Mouse (Mus musculus) right cerebral cortex, adult 2 months (tissue): ENCODE measurements around the gene Pkdcc.

Source experiments
- DNase-seq, 2 experiments: peaks; one replicate each; pipeline ENCODE4 v3.0.0; 2021 to 2022; ENCODE audit warnings: low spot score in 2 of 2

Gene Pkdcc

DNA sequence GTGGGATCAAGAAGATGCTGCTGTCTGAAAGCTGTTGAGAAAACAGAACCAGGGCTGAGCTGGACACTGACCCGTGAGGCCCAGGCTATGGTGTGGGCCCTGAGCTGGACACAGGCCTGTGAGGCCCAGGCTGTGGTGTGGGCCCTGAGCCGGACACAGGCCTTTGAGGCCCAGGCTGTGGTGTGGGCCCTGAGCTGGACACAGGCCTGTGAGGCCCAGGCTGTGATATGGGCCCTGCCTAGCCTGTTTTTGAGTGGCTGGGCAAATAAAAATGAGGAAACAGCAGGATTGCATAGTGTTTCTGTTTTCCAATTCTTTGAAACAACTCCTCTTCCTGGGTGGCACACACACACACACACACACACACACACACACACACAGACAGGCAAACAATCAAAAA lies 2.7 kb upstream of the Pkdcc start:
- no peak for DNase-seq

DNA sequence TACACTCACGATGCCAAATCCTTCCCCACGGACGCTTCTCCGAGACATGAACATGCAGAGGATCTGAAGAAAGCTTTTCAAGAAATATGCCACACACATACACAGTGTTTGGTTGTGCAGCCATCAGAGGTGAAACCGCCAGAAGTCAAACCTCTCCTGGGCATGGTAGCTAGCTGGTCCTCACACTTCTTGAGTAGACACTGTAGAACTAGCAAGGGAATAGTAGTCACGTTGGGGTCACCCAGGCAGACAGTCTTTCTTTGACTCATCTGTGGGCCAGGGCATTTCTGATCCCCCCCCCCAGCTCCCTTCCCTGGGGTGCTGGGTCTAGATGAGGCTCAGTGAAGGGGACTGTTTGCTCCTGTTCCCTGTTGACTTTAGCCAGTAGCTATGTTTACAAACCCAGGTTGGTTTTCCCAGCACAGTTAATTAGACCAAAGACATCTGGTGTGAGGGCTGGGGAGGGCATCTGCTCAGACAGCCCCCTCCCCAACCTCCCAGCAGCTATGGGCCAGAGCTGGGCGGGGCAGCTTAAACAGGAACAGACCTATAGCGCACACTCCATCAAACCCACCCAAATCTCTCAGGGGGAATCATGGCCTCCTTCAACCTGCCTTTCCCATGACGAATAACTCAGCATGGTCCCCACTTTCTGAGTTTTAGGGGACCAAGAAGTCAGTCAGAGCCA lies 1.7 kb upstream of the Pkdcc start:
- DNase-seq: no peak

DNA sequence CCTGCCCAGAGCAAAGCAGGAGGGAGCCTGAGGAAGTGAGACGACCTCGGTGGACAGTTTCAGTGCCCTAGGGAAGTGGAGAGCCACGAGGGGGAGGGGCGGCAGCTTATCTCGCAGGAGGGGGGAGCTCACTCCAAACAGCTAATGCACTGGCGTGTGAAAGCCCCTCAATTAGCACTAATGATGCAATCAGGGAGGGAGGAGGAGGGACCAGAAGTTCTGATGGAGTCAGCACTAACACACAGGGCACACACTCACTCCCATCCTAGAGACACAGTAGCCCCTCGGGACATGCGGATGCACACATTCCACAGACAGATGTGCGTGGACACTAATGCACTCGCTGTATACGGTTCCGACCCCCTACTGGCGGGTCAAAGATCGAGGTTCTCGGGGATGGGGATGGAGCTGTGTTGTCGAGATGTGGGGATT lies 915 bp upstream of the Pkdcc start:
- no peak for DNase-seq

DNA sequence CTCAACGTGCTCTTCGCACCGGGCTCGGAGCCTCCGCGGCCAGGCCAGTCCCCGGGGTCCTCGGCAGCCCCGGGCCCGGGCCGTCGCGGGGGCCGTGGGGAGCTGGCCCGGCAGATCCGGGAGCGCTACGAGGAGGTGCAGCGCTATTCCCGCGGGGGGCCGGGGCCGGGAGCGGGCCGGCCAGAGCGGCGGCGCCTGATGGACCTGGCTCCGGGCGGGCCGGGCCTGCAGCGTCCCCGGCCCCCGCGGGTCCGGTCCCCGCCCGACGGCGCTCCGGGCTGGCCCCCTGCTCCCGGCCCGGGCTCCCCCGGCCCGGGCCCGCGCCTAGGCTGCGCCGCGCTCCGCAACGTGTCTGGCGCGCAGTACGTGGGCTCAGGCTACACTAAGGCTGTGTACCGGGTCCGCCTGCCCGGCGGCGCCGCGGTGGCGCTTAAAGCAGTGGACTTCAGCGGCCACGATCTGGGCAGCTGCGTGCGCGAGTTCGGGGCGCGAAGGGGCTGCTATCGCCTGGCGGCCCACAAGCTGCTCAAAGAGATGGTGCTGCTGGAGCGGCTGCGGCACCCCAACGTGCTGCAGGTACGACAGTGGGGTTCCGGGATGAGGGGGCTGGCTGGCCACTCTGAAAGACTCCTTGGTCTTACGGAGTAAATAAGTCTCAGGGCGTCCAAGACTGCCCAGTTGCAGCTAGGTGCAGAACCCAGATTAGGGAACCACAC lies 595 bp downstream of the Pkdcc start:
- peak; percentile 33 to 54 for DNase-seq

DNA sequence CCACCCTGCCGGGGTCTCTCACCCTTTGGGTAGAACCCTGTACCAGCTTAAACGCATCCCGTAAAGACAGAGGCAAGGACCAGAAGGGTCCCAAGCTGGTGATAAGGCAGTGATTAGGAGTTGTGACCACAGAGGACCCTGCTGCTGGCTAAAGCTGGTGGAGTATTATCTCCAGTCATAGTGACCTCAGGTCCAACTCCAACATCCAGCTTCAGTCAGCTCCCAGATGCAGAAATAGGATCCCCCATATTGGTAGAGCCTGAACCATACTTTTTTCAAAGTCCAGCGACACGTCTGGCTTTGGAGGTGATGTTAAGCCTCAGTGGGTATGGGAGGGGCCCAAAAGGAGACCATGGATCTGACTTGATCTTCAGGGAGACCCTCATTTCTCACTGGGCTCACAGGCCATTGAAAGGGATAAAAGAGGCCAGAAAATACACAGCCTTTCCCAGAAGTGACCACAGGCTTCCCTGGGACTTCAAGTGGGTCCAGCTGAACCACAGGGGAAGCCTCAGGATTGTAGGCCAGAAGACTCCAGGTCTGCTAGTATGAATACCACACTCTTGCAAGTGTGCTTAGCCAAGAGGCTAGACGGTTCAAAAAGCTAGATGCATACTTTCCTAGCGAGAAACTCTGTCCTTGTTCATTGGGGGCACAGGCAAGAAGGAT lies 1.3 kb downstream of the Pkdcc start:
- no peak for DNase-seq

DNA sequence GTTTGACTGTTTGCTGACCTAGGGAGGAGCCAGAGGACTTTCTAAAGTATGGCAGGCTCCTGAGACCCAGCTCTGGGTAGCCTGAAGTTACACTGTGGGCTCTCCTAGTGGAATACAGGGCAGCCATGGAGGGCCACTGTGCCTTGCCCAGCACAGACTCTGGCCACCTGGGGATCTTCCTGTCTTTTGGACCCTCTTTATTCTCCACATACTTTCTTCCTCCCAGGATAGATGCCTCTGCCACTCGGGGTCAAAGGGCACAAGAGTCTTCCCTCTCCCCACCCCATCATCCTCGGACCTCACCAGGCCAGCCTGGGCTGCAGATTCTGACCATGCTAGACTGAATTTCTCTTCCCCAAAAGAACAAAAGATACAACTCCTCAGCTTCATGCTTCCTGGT lies 3.1 kb downstream of the Pkdcc start:
- DNase-seq: no peak

DNA sequence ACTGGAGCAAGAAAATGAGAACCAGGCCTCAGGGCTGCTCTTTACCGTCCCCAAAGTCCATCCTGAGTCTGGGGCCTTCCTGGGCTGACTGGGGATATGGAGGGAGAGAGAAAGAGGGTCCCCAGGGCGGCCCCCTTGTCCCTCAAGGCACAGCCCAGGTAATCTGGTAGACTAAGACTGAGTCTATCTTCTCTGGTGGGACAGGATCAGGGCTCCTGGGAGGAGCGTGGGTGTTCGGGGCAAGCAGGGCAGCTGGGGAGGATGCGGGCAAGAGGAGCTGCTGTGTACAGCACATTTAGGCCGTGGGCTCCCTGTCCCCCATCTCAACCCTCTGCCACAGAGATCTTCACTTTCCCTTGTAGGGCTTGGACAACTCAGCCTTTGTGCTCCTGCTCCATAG lies 3.6 kb downstream of the Pkdcc start:
- no peak for DNase-seq

DNA sequence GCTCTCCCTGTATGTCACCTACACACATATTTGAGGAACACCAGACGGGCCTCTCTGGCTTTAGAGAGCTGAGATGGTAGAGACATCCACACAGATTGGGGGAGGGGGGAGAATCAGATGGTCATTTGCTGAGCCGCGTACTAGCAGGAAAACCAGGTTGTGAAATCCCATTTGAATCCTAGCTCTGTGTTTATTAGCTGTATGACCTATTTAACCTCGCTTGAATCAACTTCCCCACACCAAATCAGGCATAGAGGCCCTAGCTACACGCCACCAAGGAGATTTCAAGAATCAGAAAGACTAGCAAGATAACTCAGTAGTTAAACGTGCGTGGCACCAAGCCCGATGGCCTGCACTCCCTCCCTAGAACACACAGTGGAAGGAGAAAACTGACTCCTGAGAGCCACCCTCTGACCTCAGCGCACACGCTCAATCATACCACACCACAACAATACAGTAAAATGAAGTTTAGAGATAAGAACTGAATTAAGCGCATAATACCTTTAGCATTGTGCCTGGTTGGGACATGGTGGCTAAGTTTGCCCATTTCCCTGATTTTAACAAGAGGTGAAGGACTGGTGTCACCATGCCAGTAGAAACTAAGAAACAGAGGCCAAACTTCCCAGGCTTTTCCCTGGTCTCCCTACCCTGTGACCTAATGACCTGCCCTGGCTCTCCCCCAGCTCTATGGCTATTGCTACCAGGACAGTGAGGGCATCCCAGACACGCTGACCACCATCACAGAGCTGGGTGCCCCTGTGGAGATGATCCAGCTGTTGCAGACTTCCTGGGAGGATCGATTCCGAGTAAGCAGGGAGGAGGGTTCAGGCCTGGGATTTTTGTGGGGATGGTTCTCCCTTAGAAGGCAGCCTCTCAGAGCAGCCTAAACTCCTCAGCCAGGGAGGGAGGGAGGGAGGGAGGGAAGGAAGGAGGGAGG lies 4.5 kb downstream of the Pkdcc start:
- no peak for DNase-seq

DNA sequence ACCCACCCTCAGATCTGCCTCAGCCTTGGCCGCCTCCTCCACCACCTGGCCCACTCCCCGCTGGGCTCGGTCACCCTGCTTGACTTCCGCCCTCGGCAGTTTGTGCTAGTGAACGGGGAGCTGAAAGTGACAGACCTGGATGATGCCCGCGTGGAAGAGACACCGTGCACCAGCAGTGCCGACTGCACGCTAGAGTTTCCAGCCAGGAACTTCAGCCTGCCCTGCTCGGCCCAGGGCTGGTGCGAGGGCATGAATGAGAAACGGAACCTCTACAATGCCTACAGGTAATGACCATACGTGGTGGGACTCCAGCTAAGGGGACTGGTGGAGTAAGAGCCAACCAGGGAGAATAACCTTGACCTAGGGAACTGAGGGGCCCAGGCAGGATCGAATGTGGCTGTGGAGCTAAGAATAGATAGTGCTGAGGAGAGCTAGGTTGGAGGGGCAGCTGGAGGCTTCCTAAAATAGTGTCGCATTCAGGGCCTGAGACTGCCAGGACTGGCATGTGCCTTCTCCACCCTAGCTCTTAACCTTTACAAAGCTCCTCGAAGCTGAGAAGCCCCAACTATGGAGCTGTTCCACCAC lies 6.0 kb downstream of the Pkdcc start:
- no peak for DNase-seq

DNA sequence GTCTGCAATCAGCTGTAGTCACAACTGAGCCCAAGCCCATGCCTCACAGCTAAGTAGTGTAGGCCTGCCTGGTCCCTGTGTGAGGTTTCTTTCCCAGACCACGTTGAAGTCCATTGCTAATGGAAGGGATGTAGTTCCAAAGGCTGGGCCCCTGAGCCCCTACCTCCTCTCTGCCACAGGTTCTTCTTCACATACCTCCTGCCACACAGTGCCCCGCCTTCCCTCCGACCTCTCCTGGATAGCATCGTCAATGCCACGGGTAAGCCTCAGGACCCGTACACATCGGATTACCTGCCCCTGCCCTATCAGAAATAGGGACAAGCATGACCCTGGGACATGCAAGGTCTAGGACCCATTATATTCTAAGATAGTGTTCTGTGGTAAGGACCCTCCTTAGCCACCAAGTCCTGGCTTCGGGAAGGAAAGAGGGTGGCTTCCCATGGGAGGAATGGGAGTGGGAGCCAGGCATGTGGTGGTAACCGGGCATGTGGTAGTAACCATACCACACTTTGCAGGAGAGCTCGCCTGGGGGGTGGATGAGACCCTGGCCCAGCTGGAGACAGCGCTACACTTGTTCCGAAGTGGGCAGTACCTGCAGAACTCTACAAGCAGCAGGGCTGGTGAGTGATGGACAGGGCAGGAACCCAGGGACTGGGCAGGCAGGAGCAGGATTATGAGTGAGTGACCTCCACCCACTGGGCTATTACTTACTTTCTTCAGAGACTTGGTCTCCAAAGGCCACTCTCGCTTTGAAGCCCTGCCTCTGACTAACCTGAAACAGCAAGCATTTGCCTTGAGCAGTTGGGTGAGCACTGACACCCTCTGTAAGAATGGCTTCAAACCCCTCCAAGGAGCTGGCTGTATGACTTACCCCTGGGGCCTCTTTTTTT lies 6.8 kb downstream of the Pkdcc start:
- no peak for DNase-seq

DNA sequence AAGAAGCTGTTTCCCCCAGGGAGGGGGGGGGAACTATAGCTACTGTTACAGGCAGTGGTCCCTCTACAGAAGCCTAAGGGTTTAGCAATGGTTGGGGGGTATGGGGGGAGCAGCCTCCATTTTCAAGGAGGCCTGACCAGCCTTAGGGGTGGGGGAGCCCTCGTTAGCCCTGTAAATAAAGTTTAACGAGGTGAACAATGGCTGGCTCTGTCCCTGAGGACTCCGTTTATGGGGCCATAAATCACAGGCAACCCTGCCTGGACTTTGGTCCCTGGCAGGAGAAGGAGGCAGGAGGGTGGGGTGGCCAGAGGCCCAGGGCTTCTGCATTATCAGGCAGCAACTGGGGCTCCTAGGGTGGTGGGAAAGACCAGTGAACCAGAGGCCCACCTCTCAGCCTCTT lies 7.6 kb downstream of the Pkdcc start:
- DNase-seq: no peak

DNA sequence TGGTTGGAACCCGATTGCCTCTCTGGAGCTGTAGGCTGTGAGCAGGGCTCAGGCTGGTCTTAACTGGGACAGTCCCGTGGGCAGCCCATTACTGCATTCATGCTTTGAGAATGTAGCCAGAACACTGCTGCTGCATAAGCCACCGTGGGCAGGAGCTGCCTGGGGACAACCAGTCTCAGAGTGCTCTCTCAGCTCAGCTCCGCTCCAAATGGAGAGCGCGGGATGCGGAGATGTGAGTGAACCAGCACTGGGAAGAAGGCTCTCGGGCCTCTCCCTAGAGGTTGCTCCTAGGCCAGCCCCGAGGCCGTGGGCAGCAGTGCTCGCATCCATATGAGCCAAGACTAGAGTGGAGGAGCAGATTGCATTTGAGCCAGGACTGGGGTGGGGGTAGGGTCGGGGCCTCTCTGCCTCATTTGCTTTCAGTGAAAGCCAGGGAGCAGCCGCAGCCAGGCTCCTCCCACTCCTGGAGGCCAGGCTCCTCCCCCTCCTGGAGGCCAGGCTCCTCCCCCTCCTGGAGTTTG lies 9.4 kb downstream of the Pkdcc start:
- peak in 1 of 2 experiments; percentile 31 for DNase-seq

DNA sequence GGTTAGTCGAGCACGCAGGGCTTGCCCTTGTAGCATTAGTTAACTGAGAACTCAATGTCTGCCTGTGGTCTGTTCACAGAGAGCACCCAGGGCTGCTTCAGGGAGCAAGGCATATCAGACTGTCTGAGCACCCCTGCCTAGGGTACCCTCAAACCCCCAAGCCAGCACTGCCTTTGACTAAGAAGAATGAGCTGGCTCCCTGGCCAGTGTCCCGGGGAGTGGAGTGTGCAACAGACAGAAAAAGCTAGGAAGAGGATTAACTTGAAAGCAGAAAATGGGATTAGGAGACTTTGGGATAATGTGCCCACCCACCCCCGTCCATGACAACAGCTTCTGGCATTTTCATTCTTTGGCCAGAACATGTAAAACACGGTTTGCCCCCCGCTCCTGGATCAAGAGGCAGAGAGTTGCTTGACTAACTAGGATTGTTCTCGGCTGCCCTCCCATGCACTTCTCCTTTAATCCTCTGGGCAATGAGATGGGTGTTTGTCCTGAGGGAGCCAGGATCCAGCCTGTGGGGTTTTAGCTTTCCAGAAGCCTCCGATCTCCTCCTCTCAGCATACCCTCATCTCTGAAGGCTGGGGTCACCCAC lies 11.4 kb downstream of the Pkdcc start:
- no peak for DNase-seq

DNA sequence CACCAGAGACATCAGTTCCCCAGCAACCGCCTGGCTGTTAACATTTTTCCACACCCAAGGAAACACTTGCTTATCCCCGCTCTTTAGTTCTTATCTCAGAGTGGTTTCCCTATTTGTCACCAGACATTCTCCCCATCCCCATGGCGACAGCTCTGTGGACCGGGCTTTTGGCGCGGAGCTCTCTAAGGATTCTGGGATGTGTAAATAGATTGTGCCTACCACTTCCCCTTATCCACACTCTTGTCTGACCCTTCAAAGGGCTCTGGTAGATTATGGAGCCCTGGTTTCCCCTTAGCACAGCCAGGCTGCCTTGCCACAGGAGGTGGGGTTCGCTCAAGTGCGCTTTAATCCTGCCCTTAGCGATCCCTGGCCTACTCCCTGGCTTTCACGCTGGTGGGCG lies 16.3 kb downstream of the Pkdcc start:
- DNase-seq: no peak

DNA sequence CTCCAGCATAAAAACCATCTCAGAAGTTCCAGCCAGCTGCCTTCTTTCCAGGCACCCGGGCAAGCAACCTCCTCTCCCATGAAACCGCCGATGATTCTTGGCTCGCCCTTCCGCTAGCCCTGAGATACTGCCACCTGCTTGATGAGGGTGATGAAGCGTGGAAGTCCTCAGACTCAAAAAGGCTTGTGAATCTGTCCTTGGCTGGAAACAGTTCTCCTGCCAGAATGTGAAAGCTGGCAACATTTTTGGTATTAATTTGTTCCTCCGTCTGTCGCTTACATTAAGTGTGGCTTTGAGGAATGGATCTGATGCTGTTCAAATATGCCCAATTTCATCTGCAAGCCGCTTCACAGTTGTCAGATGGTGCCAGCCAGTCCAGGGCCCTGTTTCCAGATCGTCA lies 20.1 kb downstream of the Pkdcc start:
- no peak for DNase-seq

DNA sequence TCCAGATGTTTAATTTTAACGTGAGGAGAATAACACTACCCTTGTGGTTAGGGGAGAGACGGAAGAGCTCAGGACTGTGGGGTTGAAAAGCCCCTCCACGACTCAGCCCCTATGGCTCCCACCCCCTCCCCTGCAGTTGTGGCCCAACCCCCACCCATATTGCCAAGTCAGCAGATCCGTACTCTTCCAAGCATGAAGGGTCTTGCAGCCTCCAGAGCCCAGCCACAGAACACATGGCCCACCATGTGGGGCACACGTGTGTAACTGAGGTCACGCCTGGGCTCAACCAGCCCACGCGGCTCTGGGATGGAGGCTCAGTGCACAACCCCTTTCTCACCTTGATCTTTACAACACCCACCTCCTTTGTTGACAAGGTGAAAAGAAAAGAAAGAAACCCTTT lies 21.1 kb downstream of the Pkdcc start:
- no peak for DNase-seq

DNA sequence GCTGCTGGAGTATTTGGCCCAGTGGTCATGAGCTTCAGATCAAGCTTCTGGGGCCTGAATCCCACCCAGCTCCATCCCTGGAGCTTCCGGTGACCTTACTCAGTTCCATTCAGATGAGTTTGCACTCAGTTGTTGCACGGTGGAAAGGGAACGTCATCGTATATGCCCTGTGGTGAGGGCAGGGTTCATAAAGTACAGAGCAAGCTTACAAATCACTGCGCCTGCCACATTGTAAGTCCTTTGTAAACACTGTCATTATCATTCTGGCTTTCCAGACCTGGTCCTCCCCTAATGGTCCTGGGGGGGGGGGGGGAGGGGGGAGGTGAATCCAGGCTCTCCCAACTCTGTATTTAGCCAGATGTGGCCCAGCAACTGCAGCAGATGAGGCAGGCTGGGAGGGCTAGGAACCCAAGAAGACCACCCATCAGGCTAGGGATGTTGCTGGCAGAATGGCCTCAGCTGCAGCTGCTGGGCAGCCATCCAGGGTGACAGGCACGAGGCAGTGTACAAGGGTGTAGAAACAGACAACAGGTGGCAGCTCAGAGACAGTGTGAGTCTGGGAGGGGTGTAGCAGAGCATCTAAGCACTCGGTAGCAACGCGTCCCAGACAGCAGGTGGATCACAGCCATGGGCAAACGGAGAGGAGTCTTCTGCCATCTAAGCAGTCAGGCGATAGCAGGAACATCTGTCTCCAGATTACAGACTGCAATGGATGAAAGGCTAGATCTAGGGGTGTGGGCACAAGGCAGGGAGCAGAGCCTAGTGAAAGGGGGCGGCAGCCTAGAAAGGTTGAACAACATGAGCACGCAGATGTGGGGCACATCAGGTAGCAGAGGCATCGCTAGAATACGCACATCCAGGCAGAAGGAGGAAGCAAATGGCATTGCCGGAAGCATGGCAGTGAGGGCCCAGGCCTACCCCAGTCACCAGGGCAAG lies 23.3 kb downstream of the Pkdcc start:
- no peak for DNase-seq

DNA sequence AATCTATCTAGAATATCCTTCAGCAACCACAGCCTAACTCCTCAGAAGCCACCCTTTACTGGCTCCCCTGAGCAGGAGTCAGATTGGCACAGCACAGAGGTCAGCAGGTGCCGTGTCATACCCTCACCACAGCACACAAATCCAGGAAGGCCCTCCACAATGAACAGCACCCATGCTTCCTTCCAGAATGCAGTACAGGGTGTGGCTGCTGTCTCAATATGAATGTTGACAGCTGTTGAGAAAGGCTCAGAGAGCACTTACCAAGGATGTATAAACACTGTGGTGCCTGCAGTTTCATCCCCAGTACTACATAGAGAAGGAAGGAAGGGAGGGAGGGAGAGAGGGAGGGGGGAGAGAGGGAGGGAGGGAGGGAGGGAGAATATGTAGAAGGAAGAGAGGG lies 29.4 kb downstream of the Pkdcc start:
- DNase-seq: no peak

DNA sequence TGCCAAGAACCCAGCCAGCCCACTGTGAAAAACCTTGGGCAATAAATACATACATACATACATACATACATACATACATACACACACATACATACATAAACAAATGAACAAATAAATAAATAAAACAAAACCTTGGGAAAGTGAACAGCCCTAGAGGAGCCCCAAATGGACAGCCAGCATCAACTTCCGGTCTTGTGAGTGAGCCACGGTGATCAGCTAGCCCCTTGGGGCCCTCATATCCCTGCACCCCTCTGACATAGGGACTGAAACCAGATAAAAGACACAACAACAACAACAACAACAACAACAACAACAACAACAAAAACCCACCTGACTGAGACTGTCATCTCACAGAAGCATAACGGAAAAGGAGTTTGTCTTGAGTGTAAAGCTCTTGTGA lies 30.4 kb downstream of the Pkdcc start:
- DNase-seq: no peak
